Mouse (Mus musculus): ENCODE measurements around the gene Cdk6. TPM values are rescaled to one million over a fixed set of nuclear protein-coding genes. Genes with fewer than 3 reads are reported as not detected.

Gene Cdk6
- total RNA-seq, 2 experiments from 2014 or later: 12.1 to 15.2 TPM

GRCm38 (mm10) chr5:3367045-3367444 lies 25.8 kb downstream of the Cdk6 start:
- intact Hi-C loops (cut with DNase I): no loop called here

GRCm38 (mm10) chr5:3369317-3369716 lies 28.0 kb downstream of the Cdk6 start:
- DNase-seq (ENCODE audit: low spot score): no peak

More at GRCm38 (mm10) chr5:3367045-3367444, 25.8 kb downstream of the Cdk6 start:
- no peak for DNase-seq (ENCODE audit: low spot score)

GRCm38 (mm10) chr5:3371212-3371611 lies 29.9 kb downstream of the Cdk6 start:
- intact Hi-C loops (cut with DNase I): no loop called here
- no peak for DNase-seq (ENCODE audit: low spot score)

More at GRCm38 (mm10) chr5:3369317-3369716, 28.0 kb downstream of the Cdk6 start:
- intact Hi-C loops (cut with DNase I): no loop called here

- DNase-seq (ENCODE audit: low spot score): no peak
- intact Hi-C loops (cut with DNase I): no loop called here
Measured at GRCm38 (mm10) chr5:3373170-3373569, 31.9 kb downstream of the Cdk6 start.

- intact Hi-C loops (cut with DNase I): no loop called here
- no peak for DNase-seq (ENCODE audit: low spot score)
Measured at GRCm38 (mm10) chr5:3374763-3375162, 33.5 kb downstream of the Cdk6 start.

- intact Hi-C loops (cut with DNase I): no loop called here
- no peak for DNase-seq (ENCODE audit: low spot score)
Measured at GRCm38 (mm10) chr5:3376167-3376566, 34.9 kb downstream of the Cdk6 start.

- intact Hi-C loops (cut with DNase I): no loop called here
- DNase-seq (ENCODE audit: low spot score): no peak
Measured at GRCm38 (mm10) chr5:3379252-3379651, 38.0 kb downstream of the Cdk6 start.

- intact Hi-C loops (cut with DNase I): loop anchor here (5.0 kb wide), 1 partner anchor 38 kb away; the partner anchor contains the start of gene Cdk6
- no peak for DNase-seq (ENCODE audit: low spot score)
Measured at GRCm38 (mm10) chr5:3380692-3381233, 39.5 kb downstream of the Cdk6 start.

- no peak for DNase-seq (ENCODE audit: low spot score)
- intact Hi-C loops (cut with DNase I): loop anchor here (5.0 kb wide), 1 partner anchor 39 kb away; the partner anchor contains the start of gene Cdk6
Measured at GRCm38 (mm10) chr5:3381795-3382194, 40.5 kb downstream of the Cdk6 start.

GRCm38 (mm10) chr5:3382343-3383040 lies 41.2 kb downstream of the Cdk6 start:
- DNase-seq (ENCODE audit: low spot score): no peak
- intact Hi-C loops (cut with DNase I): loop anchor here (5.0 kb wide), 1 partner anchor 40 kb away; the partner anchor contains the start of gene Cdk6

GRCm38 (mm10) chr5:3383547-3383946 lies 42.3 kb downstream of the Cdk6 start:
- DNase-seq (ENCODE audit: low spot score): no peak
- intact Hi-C loops (cut with DNase I): loop anchor here (5.0 kb wide), 1 partner anchor 41 kb away; the partner anchor contains the start of gene Cdk6

GRCm38 (mm10) chr5:3385078-3385477 lies 43.8 kb downstream of the Cdk6 start:
- DNase-seq (ENCODE audit: low spot score): no peak
- intact Hi-C loops (cut with DNase I): no loop called here

- intact Hi-C loops (cut with DNase I): no loop called here
- no peak for DNase-seq (ENCODE audit: low spot score)
Measured at GRCm38 (mm10) chr5:3386021-3386730, 44.9 kb downstream of the Cdk6 start.

GRCm38 (mm10) chr5:3386731-3387087 lies 45.4 kb downstream of the Cdk6 start:
- DNase-seq (ENCODE audit: low spot score): no peak
- intact Hi-C loops (cut with DNase I): no loop called here

GRCm38 (mm10) chr5:3387138-3387537 lies 45.9 kb downstream of the Cdk6 start:
- no peak for DNase-seq (ENCODE audit: low spot score)
- intact Hi-C loops (cut with DNase I): no loop called here

- intact Hi-C loops (cut with DNase I): no loop called here
- DNase-seq (ENCODE audit: low spot score): no peak
Measured at GRCm38 (mm10) chr5:3392856-3393255, 51.6 kb downstream of the Cdk6 start.

GRCm38 (mm10) chr5:3394145-3394544 lies 52.9 kb downstream of the Cdk6 start:
- DNase-seq (ENCODE audit: low spot score): no peak
- intact Hi-C loops (cut with DNase I): no loop called here

GRCm38 (mm10) chr5:3395020-3395419 lies 53.7 kb downstream of the Cdk6 start:
- no peak for DNase-seq (ENCODE audit: low spot score)
- intact Hi-C loops (cut with DNase I): no loop called here

GRCm38 (mm10) chr5:3396214-3396613 lies 54.9 kb downstream of the Cdk6 start:
- intact Hi-C loops (cut with DNase I): no loop called here
- DNase-seq (ENCODE audit: low spot score): no peak

- DNase-seq (ENCODE audit: low spot score): no peak
- intact Hi-C loops (cut with DNase I): no loop called here
Measured at GRCm38 (mm10) chr5:3396910-3397575, 55.8 kb downstream of the Cdk6 start.

Data from heart, postnatal 25 days (tissue).